In the genomic region with DNA sequence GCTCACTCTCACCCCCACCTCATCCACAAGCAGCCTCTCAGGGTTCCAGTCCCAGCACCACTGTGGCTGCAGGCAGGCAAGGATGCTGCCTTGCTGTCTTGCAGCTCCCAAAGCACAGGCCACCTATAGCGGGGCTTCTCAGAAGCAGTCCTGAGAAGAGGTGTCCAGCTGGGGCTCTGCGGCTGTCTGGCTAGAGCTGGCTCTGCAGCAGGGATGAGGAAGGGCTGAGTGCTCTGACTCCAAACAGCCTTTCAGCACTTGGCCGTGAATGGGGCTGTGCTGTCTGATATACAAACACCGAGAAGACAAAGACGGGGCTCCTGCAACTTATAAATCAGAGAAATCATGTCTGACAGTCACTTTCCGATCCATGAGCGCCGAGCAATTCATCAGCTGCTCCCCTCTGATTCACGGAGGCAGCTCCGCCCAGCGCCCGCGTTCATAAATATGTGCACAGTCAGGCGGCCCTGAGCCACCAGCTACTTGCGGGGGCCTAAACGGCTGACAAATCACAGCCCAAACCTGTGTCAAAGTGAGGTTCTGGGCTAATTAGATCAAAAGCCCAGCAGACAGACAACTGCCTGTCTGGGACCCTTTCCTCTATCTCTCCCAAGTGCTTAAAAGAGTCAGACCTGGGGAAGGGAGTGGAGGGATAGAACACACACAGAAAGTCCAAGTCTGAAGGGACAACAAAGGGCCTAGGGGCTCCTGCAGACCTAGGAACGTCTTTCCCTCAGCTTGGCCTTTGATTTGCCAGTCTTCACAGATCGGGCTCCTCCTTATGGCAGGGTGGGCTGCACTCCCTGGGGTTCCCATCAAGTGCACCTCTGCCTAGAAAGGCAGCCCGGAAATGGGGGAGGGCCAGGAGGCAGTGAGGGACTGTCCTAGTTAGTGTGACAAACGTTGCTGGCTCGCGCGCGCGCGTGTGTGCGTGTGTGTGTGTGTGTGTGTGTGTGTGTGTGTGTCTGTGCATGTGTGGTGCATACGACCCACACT, we compare ENCODE assay signal across 9 mouse cellular contexts.
A peak's percentile ranks its signal among the peaks of the same experiment; 100 is the strongest.
DNase-seq lines count a peak whose midpoint lies in the region; ATAC-seq and TF ChIP-seq lines count a peak whose summit lies in the region.
"Had no signal": no experiment of that assay in that cellular context is flagged by ENCODE, and none has a peak within 500 bp of the region (broad histone marks: within the 10 kb centered on the region; RNA-seq: fewer than 3 reads in every experiment).

No protein-coding gene starts in this region.

- H3K9ac ChIP-seq in lung, embryonic 16.5 days (ENCODE audit: low read length) = 0 out of 2 replicates have a peak overlapping the region, but pooled peaks have one; percentile 33
- peak overlapping the region; percentile 18 for H3K9ac ChIP-seq in forebrain, postnatal 0 days
- H3K9ac ChIP-seq: liver, embryonic 14.5 days had no signal

- peak overlapping the region; percentile 47 for H3K4me2 ChIP-seq in lung, embryonic 16.5 days (ENCODE audit: low read depth, low read length)
- peak overlapping the region; percentile 40 for H3K4me2 ChIP-seq in forebrain, postnatal 0 days (ENCODE audit: low read depth)

- H3K9me3 ChIP-seq in lung, embryonic 16.5 days (ENCODE audit: control insufficient read depth, low read length) = no peaks in the 10 kb centered on the region
- no peaks in the 10 kb centered on the region for H3K9me3 ChIP-seq in forebrain, postnatal 0 days (ENCODE audit: low read length)

- no peak for TF ChIP-seq POLR2A in cerebellum, adult 2 months (IDR thresholded peaks at IDR 0.05; ENCODE audit: borderline replicate concordance, insufficient read depth, low read length)
- no peak for TF ChIP-seq POLR2A in lung, adult 2 months (IDR thresholded peaks at IDR 0.05; ENCODE audit: borderline replicate concordance, extremely low read depth, low read depth, low read length)

- TF ChIP-seq CTCF in cerebellum, adult 2 months (IDR thresholded peaks at IDR 0.05; ENCODE audit: borderline replicate concordance, insufficient read depth, low read depth, low read length) = no peak
- TF ChIP-seq CTCF in lung, adult 2 months (IDR thresholded peaks at IDR 0.05; ENCODE audit: insufficient read depth, low read length) = no peak
- TF ChIP-seq CTCF in forebrain, postnatal 0 days (IDR thresholded peaks at IDR 0.05; ENCODE audit: low read depth) = no peak

- H3K4me3 ChIP-seq in cerebellum, adult 2 months (replicated peaks; ENCODE audit: insufficient read depth, low read depth, low read length) = no peak overlapping the region
- H3K4me3 ChIP-seq in lung, embryonic 16.5 days (ENCODE audit: low read length) = no peak overlapping the region; the same call in 1 of the 2 replicates
- H3K4me3 ChIP-seq in lung, adult 2 months (replicated peaks; ENCODE audit: extremely low read depth, low read depth, low read length) = no peak overlapping the region
- H3K4me3 ChIP-seq in forebrain, postnatal 0 days (ENCODE audit: low read depth, low read length) = no peak overlapping the region

- 0 out of 2 replicates have a peak, but pooled peaks have one; percentile 34 for ATAC-seq in lung, embryonic 16.5 days (ENCODE audit: low read depth)
- peak; percentile 25 for ATAC-seq in forebrain, postnatal 0 days
- no peak for ATAC-seq in megakaryocyte, adult 5-6 weeks (ENCODE audit: poor library complexity, severe bottlenecking)

- 55% methylated on average over 28 of the region's 28 CpGs for WGBS in cerebellum, adult 2 months
- 17% methylated on average over 28 of the region's 28 CpGs for WGBS in lung, embryonic 16.5 days
- WGBS in lung, adult 2 months = 27% methylated on average over 28 of the region's 28 CpGs
- WGBS in forebrain, postnatal 0 days = 23% methylated on average over 28 of the region's 28 CpGs

- H3K4me1 ChIP-seq in cerebellum, adult 2 months (ENCODE audit: control insufficient read depth, insufficient read depth, low read length) = peaks cover 56% of the 10 kb centered on the region
- peaks cover 18% of the 10 kb centered on the region for H3K4me1 ChIP-seq in lung, embryonic 16.5 days (replicated peaks; ENCODE audit: control insufficient read depth, insufficient read depth, low read length)
- H3K4me1 ChIP-seq in lung, adult 2 months (ENCODE audit: control insufficient read depth, insufficient read depth, low read length) = no peaks in the 10 kb centered on the region
- peaks cover 19% of the 10 kb centered on the region for H3K4me1 ChIP-seq in forebrain, postnatal 0 days (ENCODE audit: insufficient read depth)

- peak in 1 of 2 experiments; percentile 41 for DNase-seq in cerebellum, adult 2 months
- DNase-seq in cerebellum, adult 11 months = no peak
- no peak for DNase-seq in lung, adult 2 months
- DNase-seq in forebrain, postnatal 0 days = peak; percentile 67
- peak; percentile 73 for DNase-seq in mesoderm, embryonic 11.5 days (ENCODE audit: low read depth, low spot score)
- DNase-seq in frontal cortex, postnatal 14 days (ENCODE audit: low spot score in 2 of 2) = no peak

- H3K27me3 ChIP-seq in cerebellum, adult 2 months (ENCODE audit: control insufficient read depth, insufficient read depth, low read length) = no peaks in the 10 kb centered on the region
- no peaks in the 10 kb centered on the region for H3K27me3 ChIP-seq in lung, embryonic 16.5 days (ENCODE audit: control insufficient read depth, insufficient read depth, low read depth, low read length)
- no peaks in the 10 kb centered on the region for H3K27me3 ChIP-seq in forebrain, postnatal 0 days (ENCODE audit: insufficient read depth, low read length)

- no peaks in the 10 kb centered on the region for H3K36me3 ChIP-seq in lung, embryonic 16.5 days (ENCODE audit: control insufficient read depth, insufficient read depth, low read length)
- no peaks in the 10 kb centered on the region for H3K36me3 ChIP-seq in forebrain, postnatal 0 days (ENCODE audit: insufficient read depth)

- peak overlapping the region; percentile 8 for H3K27ac ChIP-seq in cerebellum, adult 2 months (ENCODE audit: insufficient read depth, low read length)
- H3K27ac ChIP-seq in lung, embryonic 16.5 days (ENCODE audit: low read length) = no peak overlapping the region
- 0 out of 2 replicates have a peak overlapping the region, but pooled peaks have one; percentile 10 for H3K27ac ChIP-seq in forebrain, postnatal 0 days (ENCODE audit: low read depth, low read length)
- H3K27ac ChIP-seq: liver, embryonic 14.5 days had no signal

Comparison
In these comparisons a context has a peak if more than half of its experiments do, and no peak if none do; other contexts are left out.
1. DNase-seq: peak in forebrain, postnatal 0 days (single experiment) and mesoderm, embryonic 11.5 days (single experiment); none in cerebellum, adult 11 months (single experiment), lung, adult 2 months (single experiment) and frontal cortex, postnatal 14 days (0 of 2).